Mouse (Mus musculus) ES-Bruce4 (cell line): ENCODE measurements at regions not wholly inside any gene's neighbourhood (a gene's known extent, or its start where the extent isn't known, plus 50 kb on each side); places are given as distances from the start of the nearest gene placed in this dataset.

Source experiments
- CTCF ChIP-seq: IDR thresholded peaks from one replicate; pipeline ENCODE4 v1.8.1; 2011; ENCODE audit warnings: low read depth, low read length
- EP300 ChIP-seq: IDR thresholded peaks from 2 replicates; pipeline ENCODE4 v1.6.1; 2011; ENCODE audit warnings: low read depth, low read length; ENCODE audit not compliant: insufficient read depth
- POLR2A ChIP-seq: IDR thresholded peaks from one replicate; pipeline ENCODE4 v1.8.1; 2011; ENCODE audit warnings: low read length; ENCODE audit not compliant: insufficient read depth

GRCm38 (mm10) chr4:67478081-67478480 is 650.7 kb downstream of the Tlr4 start:
- no peak for TF ChIP-seq POLR2A
- TF ChIP-seq CTCF, result no peak
- no peak for TF ChIP-seq EP300
